Mouse (Mus musculus): ENCODE data around the gene Foxo4. TPM values are rescaled to one million over a fixed set of nuclear protein-coding genes. Genes with fewer than 3 reads are reported as not detected.

The Foxo4 gene
- polyA plus RNA-seq (2015; fragmentation: Nextera tagmentation; extraction: Ambion mirVana) = 3.1 and 3.7 TPM in 2 replicates

DNA sequence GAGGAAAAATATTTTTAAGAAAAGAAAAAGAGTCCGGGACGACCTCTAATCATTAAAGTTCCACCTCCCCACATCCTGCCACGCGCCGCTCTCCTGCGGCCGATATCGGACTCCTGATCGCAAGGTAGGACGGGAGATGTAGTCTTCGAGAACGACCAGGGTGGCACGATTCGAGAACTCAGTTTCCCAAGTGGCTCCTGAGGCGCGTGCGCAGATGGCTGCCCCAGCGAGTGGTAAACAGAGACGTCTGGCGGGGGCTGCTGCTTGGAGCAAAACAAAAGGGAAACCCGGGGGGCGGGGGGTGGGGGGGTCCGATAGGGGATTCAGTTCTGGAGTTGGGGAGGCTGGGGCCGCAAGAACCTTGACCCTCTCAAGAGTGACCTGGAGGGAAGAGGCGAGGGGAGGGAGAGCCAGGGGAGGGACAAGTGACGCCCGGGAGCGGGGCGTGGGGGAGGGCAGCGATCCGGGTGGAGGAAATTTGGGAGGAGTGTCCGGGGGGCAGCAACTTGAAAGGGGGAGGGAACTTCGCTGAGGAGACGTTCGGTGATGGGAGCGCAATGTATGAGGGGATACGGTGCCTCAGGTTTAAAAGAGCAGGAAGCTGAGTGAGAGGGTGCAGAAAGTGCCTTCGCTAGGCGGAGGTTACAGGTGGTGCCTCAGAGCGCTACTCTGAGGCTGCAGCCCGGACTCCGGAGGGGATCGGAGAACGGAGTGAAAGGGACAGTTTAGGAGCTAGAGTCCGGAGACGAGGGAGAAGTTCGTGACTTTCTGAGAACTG is at the start of gene Foxo4:
Gene Foxo4, plus strand, starts transcription at position 577 of the 778 bp plus-strand sequence.

GRCm38 (mm10) chrX:101221834-101222795 is 32.2 kb upstream of the Foxo4 start, which contains the start of gene Snx12:
Gene Snx12, minus strand, starts transcription at chrX:101222563.

GRCm38 (mm10) chrX:101263892-101264291 is 9.6 kb downstream of the Foxo4 start, which contains the start of gene Gm614:
Gene Gm614, minus strand, starts transcription at chrX:101263992.

DNA sequence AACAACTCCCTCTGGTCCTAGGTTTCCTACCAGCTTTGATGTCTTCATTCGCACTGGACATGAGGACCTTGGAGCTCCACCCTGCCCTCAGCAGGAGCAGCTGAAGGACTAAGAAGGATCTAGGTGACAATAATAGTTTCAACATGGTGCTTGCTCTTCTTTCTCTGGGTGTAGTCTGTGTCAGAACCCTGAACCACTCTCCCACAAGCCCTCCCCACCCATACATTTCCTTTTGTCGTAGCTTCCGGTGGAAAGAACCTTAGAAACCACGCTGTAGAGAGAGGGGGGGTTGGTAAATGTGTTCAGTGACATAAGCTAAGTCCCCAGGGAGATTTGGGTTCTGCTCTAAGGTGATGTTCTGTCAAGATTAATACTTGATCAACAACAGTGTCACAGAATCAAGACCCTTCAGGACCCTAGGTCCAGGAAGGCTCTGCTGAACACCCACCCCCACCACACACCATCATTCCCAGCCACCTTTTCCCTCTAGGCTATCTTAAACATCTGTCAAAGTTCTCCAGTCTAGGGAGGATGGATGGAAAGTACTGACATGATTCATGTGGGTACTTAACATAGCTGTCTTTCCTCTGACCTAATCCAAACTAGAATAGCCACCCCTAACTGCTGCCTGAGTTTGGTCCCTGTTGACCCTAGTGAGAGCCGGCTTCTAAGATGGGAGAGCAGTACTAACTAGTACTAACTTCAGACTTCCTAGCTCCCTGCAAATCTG is 13.9 kb downstream of the Foxo4 start, which contains the start of gene Il2rg:
Gene Il2rg, minus strand, starts transcription at position 231 of the 730 bp plus-strand sequence.

GRCm38 (mm10) chrX:101268755-101269124 is 14.4 kb downstream of the Foxo4 start, which contains the start of gene Gm20489:
Gene Gm20489, minus strand, starts transcription at chrX:101269023.

DNA sequence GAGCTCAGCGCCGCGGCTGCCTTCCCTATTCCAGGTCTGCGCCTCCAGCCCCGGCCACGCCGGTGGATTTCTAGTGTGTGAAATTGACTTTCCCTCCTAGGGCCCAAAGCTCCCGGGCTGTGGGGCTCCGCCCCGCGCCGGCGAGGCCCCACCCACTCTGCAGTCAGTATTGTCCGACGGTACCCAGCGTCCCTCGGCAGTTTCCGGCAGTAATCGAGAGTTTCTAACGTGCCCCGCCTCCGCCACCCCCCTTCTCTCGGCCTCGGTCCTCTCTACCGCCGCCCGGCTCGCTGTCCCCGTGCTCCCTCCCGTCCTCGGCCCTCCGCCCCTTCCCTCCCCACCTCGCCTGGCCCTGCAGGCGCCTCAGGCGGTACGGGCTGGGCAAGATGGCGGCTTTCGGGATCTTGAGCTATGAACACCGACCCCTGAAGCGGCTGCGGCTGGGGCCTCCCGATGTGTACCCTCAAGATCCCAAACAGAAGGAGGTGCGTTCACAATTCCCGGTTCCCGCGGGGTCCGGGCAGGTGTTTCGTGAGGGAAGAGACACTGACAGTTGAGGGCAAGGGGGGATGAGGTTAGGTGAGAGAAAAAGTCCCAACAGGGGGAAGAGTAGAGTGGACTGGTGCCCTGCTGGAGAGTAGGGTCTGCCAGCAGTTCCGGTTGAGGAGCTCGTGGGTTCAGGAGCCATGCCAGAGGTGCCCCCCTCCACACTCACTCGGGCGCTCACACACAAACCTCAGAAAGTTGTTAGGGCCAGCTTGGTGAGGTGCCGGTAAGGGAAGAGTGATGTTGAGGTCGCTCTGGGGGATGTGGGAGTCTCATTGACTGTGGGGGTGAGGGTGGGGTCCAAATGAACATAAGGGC is 19.8 kb downstream of the Foxo4 start, which contains the start of gene Med12:
Gene Med12, plus strand, starts transcription at position 156 of the 864 bp plus-strand sequence.

DNA sequence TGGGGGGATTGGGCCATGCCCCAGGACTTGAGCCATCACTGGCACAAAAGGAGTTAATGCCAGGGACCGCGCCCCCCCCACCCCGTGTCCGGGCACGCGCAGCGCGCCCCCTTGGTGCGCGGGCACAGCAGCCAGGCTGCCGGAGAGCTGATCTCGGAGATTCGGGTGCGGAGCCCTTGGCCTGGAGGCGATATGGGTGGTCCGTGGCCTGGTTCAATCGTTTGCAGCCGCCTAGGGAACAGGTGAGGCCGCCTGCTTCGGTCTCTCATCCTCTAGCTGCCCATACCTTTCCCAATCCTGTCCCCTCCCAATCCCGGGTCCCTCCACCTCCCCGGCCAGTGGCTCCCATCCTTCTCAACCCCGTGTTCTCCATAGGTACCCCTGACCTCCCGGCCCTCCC is 44.7 kb downstream of the Foxo4 start, which contains the start of gene Nlgn3:
Gene Nlgn3, plus strand, starts transcription at position 114 of the 400 bp plus-strand sequence.

Other genes with a start within 250 kb of the Foxo4 start
- gene Tex11, start 194.9 kb upstream of the Foxo4 start, polyA plus RNA-seq (2015; fragmentation: Nextera tagmentation; extraction: Ambion mirVana) = not detected in 2 replicates
- gene Slc7a3, start 168.5 kb upstream of the Foxo4 start, polyA plus RNA-seq (2015; fragmentation: Nextera tagmentation; extraction: Ambion mirVana) = 0.11 and 0.14 TPM in 2 replicates
- 33.3 and 36.4 TPM in 2 replicates for gene Snx12, start 32.0 kb upstream of the Foxo4 start, polyA plus RNA-seq (2015; fragmentation: Nextera tagmentation; extraction: Ambion mirVana)
- gene Gm614, start 9.5 kb downstream of the Foxo4 start, polyA plus RNA-seq (2015; fragmentation: Nextera tagmentation; extraction: Ambion mirVana) = not detected in 2 replicates
- gene Il2rg, start 13.7 kb downstream of the Foxo4 start, polyA plus RNA-seq (2015; fragmentation: Nextera tagmentation; extraction: Ambion mirVana) = 11.1 and 14.7 TPM in 2 replicates
- not detected in 2 replicates for gene Gm20489, start 14.5 kb downstream of the Foxo4 start, polyA plus RNA-seq (2015; fragmentation: Nextera tagmentation; extraction: Ambion mirVana)
- 14.7 and 19.2 TPM in 2 replicates for gene Med12, start 19.5 kb downstream of the Foxo4 start, polyA plus RNA-seq (2015; fragmentation: Nextera tagmentation; extraction: Ambion mirVana)
- 1.1 and 1.4 TPM in 2 replicates for gene Nlgn3, start 44.6 kb downstream of the Foxo4 start, polyA plus RNA-seq (2015; fragmentation: Nextera tagmentation; extraction: Ambion mirVana)
- 0.33 and 0.44 TPM in 2 replicates for gene Gjb1, start 121.8 kb downstream of the Foxo4 start, polyA plus RNA-seq (2015; fragmentation: Nextera tagmentation; extraction: Ambion mirVana)
- gene Zmym3, start 166.3 kb downstream of the Foxo4 start, polyA plus RNA-seq (2015; fragmentation: Nextera tagmentation; extraction: Ambion mirVana) = 9.3 and 11.1 TPM in 2 replicates
- gene Nono, start 174.8 kb downstream of the Foxo4 start, polyA plus RNA-seq (2015; fragmentation: Nextera tagmentation; extraction: Ambion mirVana) = 118 and 122 TPM in 2 replicates
- 1,002 and 1,222 TPM in 2 replicates for gene Itgb1bp2, start 194.6 kb downstream of the Foxo4 start, polyA plus RNA-seq (2015; fragmentation: Nextera tagmentation; extraction: Ambion mirVana)

Data from skeletal muscle tissue, postnatal 0 days (tissue).